Mouse (Mus musculus): ENCODE measurements around the gene Bicra. TPM values are rescaled to one million over a fixed set of nuclear protein-coding genes. Genes with fewer than 3 reads are reported as not detected.

Gene Bicra
- polyA plus RNA-seq, 1 experiment from 2014 or later = 1.9 TPM

DNA sequence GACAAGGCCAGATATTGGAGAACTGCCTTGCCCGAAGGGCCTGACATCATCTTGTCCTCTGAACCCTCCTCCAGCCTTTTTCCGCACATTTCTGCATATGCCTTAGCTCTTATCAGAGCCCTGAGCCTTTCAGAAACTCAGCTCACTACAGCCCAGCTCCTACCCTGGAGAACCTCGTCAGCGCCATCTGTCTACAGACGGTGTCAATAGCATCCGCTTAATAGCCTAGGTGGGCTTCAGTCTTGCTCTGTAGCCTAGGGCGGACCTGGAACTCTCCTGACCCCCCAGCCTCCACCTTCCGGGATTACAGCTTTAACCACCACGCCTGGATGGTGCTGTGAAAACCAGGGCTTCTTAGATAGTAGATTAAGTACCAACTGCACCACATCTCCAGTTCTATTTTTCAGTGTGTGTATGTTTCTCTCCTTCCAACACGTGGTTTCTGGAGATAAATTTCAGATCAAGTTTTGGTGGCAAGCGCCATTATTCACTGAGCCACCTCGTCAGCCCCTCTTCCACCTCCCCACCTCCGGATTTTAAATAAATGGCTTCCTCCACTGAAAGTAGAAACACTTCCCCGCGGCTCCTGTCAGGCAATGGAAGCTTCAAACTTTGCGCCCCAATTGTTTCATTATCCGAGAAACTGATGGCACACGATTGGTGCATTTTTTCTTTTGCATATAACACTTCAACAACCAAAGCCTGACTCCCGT, 4.3 kb upstream of the Bicra start:
- peak overlapping the region; percentile 93 for H3K4me2 ChIP-seq (ENCODE audit: low read depth, low read length)
- peak overlapping the region; percentile 68 for H3K4me3 ChIP-seq (ENCODE audit: low read depth, low read length)
- H3K36me3 ChIP-seq (ENCODE audit: control insufficient read depth, insufficient read depth) = no peaks in the 10 kb centered on the region
- H3K9me3 ChIP-seq (replicated peaks; ENCODE audit: control insufficient read depth, low read length) = no peaks in the 10 kb centered on the region
- peak overlapping the region; percentile 88 for H3K27ac ChIP-seq (ENCODE audit: low read length)
- ATAC-seq (ENCODE audit: low read depth) = peak; percentile 28
- H3K9ac ChIP-seq (ENCODE audit: low read depth, low read length) = peak overlapping the region; percentile 77
- WGBS (ENCODE audit: insufficient replicate concordance) = under 1% methylated on average over 19 of the region's 19 CpGs
- H3K4me1 ChIP-seq (ENCODE audit: control insufficient read depth, low read depth, low read length) = peaks cover 38% of the 10 kb centered on the region
- no peaks in the 10 kb centered on the region for H3K27me3 ChIP-seq (ENCODE audit: control insufficient read depth, insufficient read depth, low read depth, low read length)

DNA sequence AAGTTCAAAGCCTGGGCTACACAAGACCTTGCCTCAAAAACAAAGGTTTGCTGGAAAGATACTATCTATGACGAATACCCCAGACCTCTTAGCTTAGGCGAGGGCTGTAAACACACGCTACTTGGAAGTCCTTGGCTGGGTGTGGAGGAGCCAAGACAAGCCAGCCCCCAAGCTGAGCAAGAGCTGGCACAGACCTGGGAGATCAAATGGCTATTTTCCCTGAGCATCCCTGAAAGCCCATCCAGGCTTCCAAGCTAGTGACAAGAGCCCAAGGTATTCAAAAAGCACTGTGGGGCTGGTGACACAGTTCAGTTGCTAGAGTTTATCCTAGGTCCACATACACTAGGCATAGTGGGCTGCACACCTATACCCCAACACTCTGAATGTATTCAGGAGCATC, 2.9 kb upstream of the Bicra start:
- H3K9ac ChIP-seq (ENCODE audit: low read depth, low read length) = peak overlapping the region; percentile 18; the same call in 1 of the 2 replicates
- H3K27me3 ChIP-seq (ENCODE audit: control insufficient read depth, insufficient read depth, low read depth, low read length) = no peaks in the 10 kb centered on the region
- peak overlapping the region; percentile 89 for H3K4me3 ChIP-seq (ENCODE audit: low read depth, low read length)
- WGBS (ENCODE audit: insufficient replicate concordance) = 84% methylated on average over 3 of the region's 3 CpGs
- H3K36me3 ChIP-seq (ENCODE audit: control insufficient read depth, insufficient read depth) = no peaks in the 10 kb centered on the region
- H3K27ac ChIP-seq (ENCODE audit: low read length) = no peak overlapping the region; the same call in 1 of the 2 replicates
- H3K9me3 ChIP-seq (replicated peaks; ENCODE audit: control insufficient read depth, low read length) = no peaks in the 10 kb centered on the region
- H3K4me2 ChIP-seq (ENCODE audit: low read depth, low read length) = peak overlapping the region; percentile 95
- peaks cover 48% of the 10 kb centered on the region for H3K4me1 ChIP-seq (ENCODE audit: control insufficient read depth, low read depth, low read length)
- no peak for ATAC-seq (ENCODE audit: low read depth)

DNA sequence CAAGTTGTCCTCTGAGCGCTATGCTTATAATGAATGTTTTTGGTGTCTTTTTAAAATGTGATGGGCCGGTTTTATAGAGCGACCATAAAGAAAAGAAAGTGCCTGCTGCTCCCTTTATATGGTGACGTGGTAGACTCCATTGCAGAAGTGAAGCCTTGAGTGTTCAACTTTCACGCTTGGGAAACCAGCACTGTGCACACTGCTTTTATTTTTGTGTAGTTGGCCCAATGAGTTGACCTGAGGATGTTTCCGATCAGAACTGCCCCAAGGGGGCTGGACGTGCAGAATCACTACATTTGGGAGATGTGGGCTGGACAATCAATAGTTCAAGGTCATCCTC, 1.8 kb upstream of the Bicra start:
- ATAC-seq (ENCODE audit: low read depth) = no peak
- 54% methylated on average over 7 of the region's 7 CpGs for WGBS (ENCODE audit: insufficient replicate concordance)
- peak overlapping the region; percentile 89 for H3K27ac ChIP-seq (ENCODE audit: low read length)
- H3K36me3 ChIP-seq (ENCODE audit: control insufficient read depth, insufficient read depth) = no peaks in the 10 kb centered on the region
- peaks cover 58% of the 10 kb centered on the region for H3K4me1 ChIP-seq (ENCODE audit: control insufficient read depth, low read depth, low read length)
- H3K4me3 ChIP-seq (ENCODE audit: low read depth, low read length) = peak overlapping the region; percentile 89
- no peaks in the 10 kb centered on the region for H3K27me3 ChIP-seq (ENCODE audit: control insufficient read depth, insufficient read depth, low read depth, low read length)
- H3K9me3 ChIP-seq (replicated peaks; ENCODE audit: control insufficient read depth, low read length) = no peaks in the 10 kb centered on the region
- peak overlapping the region; percentile 95 for H3K4me2 ChIP-seq (ENCODE audit: low read depth, low read length)
- H3K9ac ChIP-seq (ENCODE audit: low read depth, low read length) = peak overlapping the region; percentile 92

DNA sequence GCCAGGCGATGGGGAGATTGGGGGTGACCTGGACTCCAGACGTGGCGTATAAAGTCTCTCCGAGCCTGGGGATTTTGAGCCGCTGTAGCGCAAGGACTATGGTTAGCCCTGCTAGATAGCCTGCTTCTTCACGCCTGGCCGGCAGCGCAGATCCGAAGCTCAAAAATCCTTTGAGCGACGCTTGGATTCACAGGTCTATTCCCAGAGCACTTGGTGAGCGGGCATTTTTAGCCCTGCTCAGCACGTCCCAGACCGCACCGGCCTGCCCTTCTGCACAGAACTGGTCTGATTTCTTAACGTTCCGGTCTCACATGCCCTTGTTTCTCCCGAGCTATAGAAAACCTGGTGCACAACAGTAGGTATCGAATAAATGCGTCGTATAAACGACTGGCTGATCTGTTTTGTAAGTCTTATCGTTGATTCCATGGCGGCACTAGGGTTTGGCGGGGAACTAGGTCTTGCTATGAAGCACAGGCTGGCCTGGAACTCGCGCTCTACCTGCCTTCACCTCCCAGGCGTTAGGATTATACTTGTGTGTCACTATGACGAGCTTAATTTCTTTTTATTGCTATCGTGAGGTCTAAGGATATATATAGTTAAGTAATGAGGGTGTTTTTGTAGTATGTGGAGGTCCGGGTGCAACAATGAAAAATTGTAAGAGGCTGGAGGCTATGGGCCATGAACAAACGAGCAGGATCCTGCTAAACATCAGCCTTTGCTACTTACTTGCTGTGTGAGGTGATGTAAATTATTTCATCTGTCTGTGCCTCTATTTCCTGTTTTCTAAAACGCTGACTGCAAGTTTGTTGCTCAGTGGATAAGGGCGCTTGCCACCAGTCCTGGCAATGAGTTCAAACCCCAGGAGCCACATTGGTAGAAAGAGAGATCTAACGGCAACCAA, 1.2 kb upstream of the Bicra start:
- no peaks in the 10 kb centered on the region for H3K27me3 ChIP-seq (ENCODE audit: control insufficient read depth, insufficient read depth, low read depth, low read length)
- H3K4me2 ChIP-seq (ENCODE audit: low read depth, low read length) = peak overlapping the region; percentile 95
- H3K4me3 ChIP-seq (ENCODE audit: low read depth, low read length) = peak overlapping the region; percentile 89
- H3K4me1 ChIP-seq (ENCODE audit: control insufficient read depth, low read depth, low read length) = peaks cover 64% of the 10 kb centered on the region
- no peak for ATAC-seq (ENCODE audit: low read depth)
- no peaks in the 10 kb centered on the region for H3K36me3 ChIP-seq (ENCODE audit: control insufficient read depth, insufficient read depth)
- WGBS (ENCODE audit: insufficient replicate concordance) = 3% methylated on average over 36 of the region's 36 CpGs
- H3K9ac ChIP-seq (ENCODE audit: low read depth, low read length) = peak overlapping the region; percentile 92
- H3K27ac ChIP-seq (ENCODE audit: low read length) = peak overlapping the region; percentile 89
- no peaks in the 10 kb centered on the region for H3K9me3 ChIP-seq (replicated peaks; ENCODE audit: control insufficient read depth, low read length)

DNA sequence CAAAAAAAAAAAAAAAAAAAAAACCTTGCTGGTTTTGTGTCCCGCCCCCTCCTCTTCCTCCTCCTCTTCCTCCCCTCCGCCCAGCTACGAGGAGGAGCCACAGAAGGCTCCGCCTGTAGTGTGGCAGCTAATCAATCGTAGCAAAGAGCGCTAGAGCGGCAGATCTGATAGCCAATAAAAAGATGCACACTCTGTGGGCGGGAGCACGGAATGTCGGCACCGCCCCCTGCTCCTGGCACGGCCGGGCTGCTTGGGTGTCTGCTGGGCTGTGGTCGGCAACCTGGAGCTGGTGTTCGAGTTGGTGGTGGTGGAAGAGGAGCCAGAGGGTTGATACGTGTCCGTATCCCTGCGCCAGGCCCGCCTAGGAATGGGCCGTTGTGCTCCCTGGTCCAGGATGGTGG, 443 bp upstream of the Bicra start:
- peak; percentile 79 for ATAC-seq (ENCODE audit: low read depth)

GRCm38 (mm10) chr7:16046481-16047337, 1.0 kb downstream of the Bicra start:
- Histone ChIP-seq H3K4me1 (ENCODE audit: control insufficient read depth, low read depth, low read length) (peaks cover 63% of the 10 kb centered on the region), H3K9ac (ENCODE audit: low read depth, low read length) (peak overlapping the region; percentile 92), H3K4me3 (ENCODE audit: low read depth, low read length) (peak overlapping the region; percentile 89), H3K4me2 (ENCODE audit: low read depth, low read length) (peak overlapping the region; percentile 94), H3K27me3 (ENCODE audit: control insufficient read depth, insufficient read depth, low read depth, low read length) (no peaks in the 10 kb centered on the region), H3K27ac (ENCODE audit: low read length) (peak overlapping the region; percentile 90), H3K9me3 (replicated peaks; ENCODE audit: control insufficient read depth, low read length) (no peaks in the 10 kb centered on the region), H3K36me3 (ENCODE audit: control insufficient read depth, insufficient read depth) (no peaks in the 10 kb centered on the region)
- peak; percentile 25 for ATAC-seq (ENCODE audit: low read depth)
- under 1% methylated on average over 45 of the region's 46 CpGs for WGBS (ENCODE audit: insufficient replicate concordance)

More for the DNA sequence above, 443 bp upstream of the Bicra start:
- Histone ChIP-seq H3K4me3 (ENCODE audit: low read depth, low read length) (peak overlapping the region; percentile 89), H3K9ac (ENCODE audit: low read depth, low read length) (peak overlapping the region; percentile 92), H3K27ac (ENCODE audit: low read length) (peak overlapping the region; percentile 90), H3K9me3 (replicated peaks; ENCODE audit: control insufficient read depth, low read length) (no peaks in the 10 kb centered on the region), H3K36me3 (ENCODE audit: control insufficient read depth, insufficient read depth) (no peaks in the 10 kb centered on the region), H3K4me1 (ENCODE audit: control insufficient read depth, low read depth, low read length) (peaks cover 64% of the 10 kb centered on the region), H3K27me3 (ENCODE audit: control insufficient read depth, insufficient read depth, low read depth, low read length) (no peaks in the 10 kb centered on the region), H3K4me2 (ENCODE audit: low read depth, low read length) (peak overlapping the region; percentile 95)
- WGBS (ENCODE audit: insufficient replicate concordance) = under 1% methylated on average over 20 of the region's 20 CpGs

DNA sequence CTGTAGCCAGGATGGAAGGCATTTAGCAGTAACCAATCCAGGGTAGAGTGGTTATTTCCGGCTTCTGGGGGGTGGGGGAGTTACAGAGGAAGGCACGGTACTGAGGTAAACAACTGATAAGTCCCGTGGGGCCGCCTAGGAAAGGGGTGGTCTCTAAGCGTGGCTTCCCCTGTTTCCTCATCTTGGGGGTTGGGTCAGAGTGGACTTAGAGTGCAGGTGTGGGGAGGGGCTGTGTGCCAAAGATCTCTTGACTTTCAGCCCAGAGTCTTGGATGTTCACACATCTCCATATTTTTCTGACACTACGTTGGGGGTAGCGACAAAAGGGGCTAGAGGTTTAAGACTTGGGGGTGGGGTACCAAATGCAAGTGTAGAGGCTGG, 1.6 kb downstream of the Bicra start:
- H3K4me3 ChIP-seq (ENCODE audit: low read depth, low read length) = peak overlapping the region; percentile 89
- H3K9me3 ChIP-seq (replicated peaks; ENCODE audit: control insufficient read depth, low read length) = no peaks in the 10 kb centered on the region
- peak overlapping the region; percentile 92 for H3K9ac ChIP-seq (ENCODE audit: low read depth, low read length)
- H3K36me3 ChIP-seq (ENCODE audit: control insufficient read depth, insufficient read depth) = no peaks in the 10 kb centered on the region
- peak overlapping the region; percentile 90 for H3K27ac ChIP-seq (ENCODE audit: low read length)
- under 1% methylated on average over 7 of the region's 7 CpGs for WGBS (ENCODE audit: insufficient replicate concordance)
- peaks cover 59% of the 10 kb centered on the region for H3K4me1 ChIP-seq (ENCODE audit: control insufficient read depth, low read depth, low read length)
- H3K27me3 ChIP-seq (ENCODE audit: control insufficient read depth, insufficient read depth, low read depth, low read length) = no peaks in the 10 kb centered on the region
- peak; percentile 49 for ATAC-seq (ENCODE audit: low read depth)
- H3K4me2 ChIP-seq (ENCODE audit: low read depth, low read length) = peak overlapping the region; percentile 94

GRCm38 (mm10) chr7:16045538-16045937, 2.2 kb downstream of the Bicra start:
- H3K36me3 ChIP-seq (ENCODE audit: control insufficient read depth, insufficient read depth) = no peaks in the 10 kb centered on the region
- H3K9me3 ChIP-seq (replicated peaks; ENCODE audit: control insufficient read depth, low read length) = no peaks in the 10 kb centered on the region
- H3K27ac ChIP-seq (ENCODE audit: low read length) = peak overlapping the region; percentile 90
- peak overlapping the region; percentile 92 for H3K9ac ChIP-seq (ENCODE audit: low read depth, low read length)
- H3K27me3 ChIP-seq (ENCODE audit: control insufficient read depth, insufficient read depth, low read depth, low read length) = no peaks in the 10 kb centered on the region
- peaks cover 55% of the 10 kb centered on the region for H3K4me1 ChIP-seq (ENCODE audit: control insufficient read depth, low read depth, low read length)
- WGBS (ENCODE audit: insufficient replicate concordance) = 44% methylated on average over 2 of the region's 2 CpGs
- peak overlapping the region; percentile 94 for H3K4me2 ChIP-seq (ENCODE audit: low read depth, low read length)
- ATAC-seq (ENCODE audit: low read depth) = no peak
- peak overlapping the region; percentile 89 for H3K4me3 ChIP-seq (ENCODE audit: low read depth, low read length)

All from liver, embryonic 16.5 days (tissue).